Mouse (Mus musculus) small intestine, adult 2 months (tissue): Measurements from ENCODE around the gene H1f0.

Source experiments
- CTCF ChIP-seq: fragments of 200-500 bp; IDR thresholded peaks from 2 replicates; pipeline ENCODE4 v1.5.1; 2012; ENCODE audit warnings: low read depth, mild to moderate bottlenecking, control low read depth, inconsistent platforms, low read length, moderate library complexity, mixed read lengths; ENCODE audit not compliant: insufficient replicate concordance, insufficient read length; ENCODE audit errors: extremely low read depth
- POLR2A ChIP-seq: fragments of 200-500 bp; IDR thresholded peaks from 2 replicates; pipeline ENCODE4 v1.6.1; 2012; ENCODE audit warnings: low read depth, mild to moderate bottlenecking, control low read depth, inconsistent platforms, low read length, moderate library complexity

- TF ChIP-seq CTCF (no peak), POLR2A (no peak)
Measured at GRCm38 (mm10) chr15:79060887-79061565, 32.8 kb downstream of the H1f0 start.
